Mouse (Mus musculus) neural tube, embryonic 13.5 days (tissue): ENCODE results near the gene Dmrt3. TPM values are rescaled to one million over a fixed set of nuclear protein-coding genes. Genes with fewer than 3 reads are reported as not detected.

Experiments used
- ATAC-seq: fragments of 200-750 bp; cut with Nextera tagmentation; 2 replicates; pipeline ENCODE4 v1.8.0; 2017; ENCODE audit warnings: low read depth, mild to moderate bottlenecking, moderate TSS enrichment, moderate library complexity
- H3K27ac ChIP-seq: fragments of 300-500 bp; sonication (generic); replicated peaks from 2 replicates; pipeline ENCODE4 v1.5.1; 2015; ENCODE audit warnings: moderate library complexity, mild to moderate bottlenecking, inconsistent platforms
- H3K27me3 ChIP-seq: fragments of 300-500 bp; sonication (generic); 2 replicates; pipeline ENCODE4 v1.6.1; 2015; ENCODE audit warnings: mild to moderate bottlenecking, inconsistent platforms
- H3K36me3 ChIP-seq: fragments of 300-500 bp; sonication (generic); 2 replicates; pipeline ENCODE4 v1.6.1; 2015; ENCODE audit warnings: mild to moderate bottlenecking, inconsistent platforms
- H3K4me1 ChIP-seq: fragments of 300-500 bp; sonication (generic); replicated peaks from 2 replicates; pipeline ENCODE4 v1.6.1; 2015; ENCODE audit warnings: inconsistent platforms
- H3K4me2 ChIP-seq: fragments of 300-500 bp; sonication (generic); 2 replicates; pipeline ENCODE4 v1.6.1; 2015; ENCODE audit warnings: inconsistent platforms, mild to moderate bottlenecking, moderate library complexity
- H3K4me3 ChIP-seq: fragments of 300-500 bp; sonication (generic); 2 replicates; pipeline ENCODE4 v1.5.1; 2015; ENCODE audit warnings: mild to moderate bottlenecking, inconsistent platforms
- H3K9ac ChIP-seq: fragments of 300-500 bp; sonication (generic); 2 replicates; pipeline ENCODE4 v1.6.1; 2015; ENCODE audit warnings: moderate library complexity, mild to moderate bottlenecking, inconsistent platforms
- H3K9me3 ChIP-seq: fragments of 300-500 bp; sonication (generic); 2 replicates; pipeline ENCODE4 v1.6.1; 2016; ENCODE audit warnings: inconsistent platforms
- WGBS: fragments of 180-500 bp; shearing (Covaris S2); methylation state at CpG from one replicate; pipeline ENCODE4 v1.1.7; 2015; 5-methylcytosine and 5-hydroxymethylcytosine counted together
- polyA plus RNA-seq: library from polyadenylated mRNA; unstranded; fragments of >200 nt; fragmentation: Nextera tagmentation; extraction: Ambion mirVana; gene quantifications from 2 replicates; pipeline ENCODE4 v1.2.1, GENCODE M21; 2015

Dmrt3 gene
- 2.0 and 2.7 TPM in 2 replicates for polyA plus RNA-seq

- WGBS: under 1% methylated on average over 26 of the region's 29 CpGs
- H3K4me3 ChIP-seq: peak within 1 kb of the TSS; percentile 23
- peak; percentile 45; the same call in 1 of the 2 replicates for ATAC-seq
- H3K9ac ChIP-seq: no peak within 1 kb of the TSS
- peaks cover 100% of the 10 kb centered on the region for H3K27me3 ChIP-seq
- peaks cover 24% of the 10 kb centered on the region for H3K4me1 ChIP-seq
- H3K9me3 ChIP-seq: no peaks in the 10 kb centered on the region
- H3K27ac ChIP-seq: no peak within 1 kb of the TSS; the same call in 1 of the 2 replicates
- no peaks in the 10 kb centered on the region for H3K36me3 ChIP-seq
- peak within 1 kb of the TSS; percentile 41 for H3K4me2 ChIP-seq
Measured at GRCm38 (mm10) chr19:25610015-25610410, at the start of gene Dmrt3. TSS of gene Dmrt3 (plus strand) at chr19:25610301.

- Histone ChIP-seq H3K9ac (no peak overlapping the region), H3K36me3 (no peaks in the 10 kb centered on the region), H3K27me3 (peaks cover 33% of the 10 kb centered on the region), H3K9me3 (no peaks in the 10 kb centered on the region), H3K4me1 (no peaks in the 10 kb centered on the region), H3K27ac (no peak overlapping the region), H3K4me2 (no peak overlapping the region), H3K4me3 (no peak overlapping the region)
- WGBS: 58% methylated on average over 12 of the region's 12 CpGs
- no peak for ATAC-seq
Measured at GRCm38 (mm10) chr19:25564430-25564829, 45.7 kb upstream of the Dmrt3 start.

GRCm38 (mm10) chr19:25569778-25570177, 40.3 kb upstream of the Dmrt3 start:
- 90% methylated on average over 7 of the region's 7 CpGs for WGBS
- Histone ChIP-seq H3K9me3 (no peaks in the 10 kb centered on the region), H3K27ac (no peak overlapping the region), H3K9ac (no peak overlapping the region), H3K27me3 (peaks cover 60% of the 10 kb centered on the region), H3K4me2 (no peak overlapping the region), H3K4me3 (no peak overlapping the region), H3K4me1 (peaks cover 6% of the 10 kb centered on the region; the same call in 1 of the 2 replicates), H3K36me3 (no peaks in the 10 kb centered on the region)
- no peak for ATAC-seq

GRCm38 (mm10) chr19:25574431-25574830, 35.7 kb upstream of the Dmrt3 start:
- H3K9me3 ChIP-seq: no peaks in the 10 kb centered on the region
- no peak for ATAC-seq
- H3K36me3 ChIP-seq: no peaks in the 10 kb centered on the region
- no peak overlapping the region for H3K9ac ChIP-seq
- 51% methylated on average over 10 of the region's 10 CpGs for WGBS
- peaks cover 73% of the 10 kb centered on the region for H3K27me3 ChIP-seq
- peaks cover 15% of the 10 kb centered on the region; the same call in 1 of the 2 replicates for H3K4me1 ChIP-seq
- no peak overlapping the region for H3K27ac ChIP-seq
- no peak overlapping the region for H3K4me2 ChIP-seq
- no peak overlapping the region for H3K4me3 ChIP-seq

- WGBS: 8% methylated on average over 17 of the region's 17 CpGs
- peaks cover 68% of the 10 kb centered on the region for H3K27me3 ChIP-seq
- no peak overlapping the region for H3K4me3 ChIP-seq
- H3K9me3 ChIP-seq: no peaks in the 10 kb centered on the region
- no peak overlapping the region for H3K27ac ChIP-seq
- peaks cover 15% of the 10 kb centered on the region; the same call in 1 of the 2 replicates for H3K4me1 ChIP-seq
- no peaks in the 10 kb centered on the region for H3K36me3 ChIP-seq
- peak overlapping the region; percentile 15 for H3K4me2 ChIP-seq
- peak; percentile 47; the same call in 1 of the 2 replicates for ATAC-seq
- 0 out of 2 replicates have a peak overlapping the region, but pooled peaks have one; percentile 9 for H3K9ac ChIP-seq
Measured at GRCm38 (mm10) chr19:25574981-25575814, 34.9 kb upstream of the Dmrt3 start.

- H3K9ac ChIP-seq: no peak overlapping the region
- 96% methylated on average over 2 of the region's 2 CpGs for WGBS
- H3K4me1 ChIP-seq: peaks cover 15% of the 10 kb centered on the region; the same call in 1 of the 2 replicates
- H3K4me3 ChIP-seq: no peak overlapping the region
- peaks cover 50% of the 10 kb centered on the region for H3K27me3 ChIP-seq
- no peak for ATAC-seq
- no peaks in the 10 kb centered on the region for H3K9me3 ChIP-seq
- no peaks in the 10 kb centered on the region for H3K36me3 ChIP-seq
- H3K27ac ChIP-seq: no peak overlapping the region
- H3K4me2 ChIP-seq: no peak overlapping the region
Measured at GRCm38 (mm10) chr19:25578358-25578757, 31.7 kb upstream of the Dmrt3 start.

GRCm38 (mm10) chr19:25579440-25579839, 30.7 kb upstream of the Dmrt3 start:
- Histone ChIP-seq H3K4me2 (no peak overlapping the region), H3K4me3 (no peak overlapping the region), H3K27ac (no peak overlapping the region), H3K36me3 (no peaks in the 10 kb centered on the region), H3K27me3 (peaks cover 46% of the 10 kb centered on the region), H3K4me1 (peaks cover 13% of the 10 kb centered on the region; the same call in 1 of the 2 replicates), H3K9me3 (no peaks in the 10 kb centered on the region), H3K9ac (no peak overlapping the region)
- no peak for ATAC-seq
- 92% methylated on average over 2 of the region's 2 CpGs for WGBS

- Histone ChIP-seq H3K9me3 (no peaks in the 10 kb centered on the region), H3K4me2 (no peak overlapping the region), H3K4me1 (no peaks in the 10 kb centered on the region), H3K4me3 (no peak overlapping the region), H3K27me3 (peaks cover 91% of the 10 kb centered on the region), H3K27ac (no peak overlapping the region), H3K36me3 (no peaks in the 10 kb centered on the region), H3K9ac (no peak overlapping the region)
- 67% methylated on average over 3 of the region's 3 CpGs for WGBS
- no peak for ATAC-seq
Measured at GRCm38 (mm10) chr19:25597717-25598232, 12.3 kb upstream of the Dmrt3 start.

- H3K4me3 ChIP-seq: no peak overlapping the region
- no peak overlapping the region for H3K4me2 ChIP-seq
- no peak overlapping the region for H3K27ac ChIP-seq
- H3K36me3 ChIP-seq: no peaks in the 10 kb centered on the region
- no peaks in the 10 kb centered on the region for H3K9me3 ChIP-seq
- peaks cover 90% of the 10 kb centered on the region for H3K27me3 ChIP-seq
- WGBS: 30% methylated on average over 4 of the region's 4 CpGs
- H3K4me1 ChIP-seq: no peaks in the 10 kb centered on the region
- no peak overlapping the region for H3K9ac ChIP-seq
- no peak for ATAC-seq
Measured at GRCm38 (mm10) chr19:25598626-25599025, 11.5 kb upstream of the Dmrt3 start.

GRCm38 (mm10) chr19:25601966-25602365, 8.1 kb upstream of the Dmrt3 start:
- no peak overlapping the region for H3K27ac ChIP-seq
- no peak overlapping the region for H3K4me2 ChIP-seq
- ATAC-seq: no peak
- H3K4me1 ChIP-seq: peaks cover 14% of the 10 kb centered on the region
- no peaks in the 10 kb centered on the region for H3K36me3 ChIP-seq
- no peak overlapping the region for H3K9ac ChIP-seq
- WGBS: 4% methylated on average over 8 of the region's 8 CpGs
- peaks cover 98% of the 10 kb centered on the region for H3K27me3 ChIP-seq
- no peaks in the 10 kb centered on the region for H3K9me3 ChIP-seq
- no peak overlapping the region for H3K4me3 ChIP-seq

- under 1% methylated on average over 21 of the region's 21 CpGs for WGBS
- Histone ChIP-seq H3K4me3 (no peak overlapping the region), H3K27me3 (peaks cover 99% of the 10 kb centered on the region), H3K9me3 (no peaks in the 10 kb centered on the region), H3K9ac (no peak overlapping the region), H3K4me1 (peaks cover 28% of the 10 kb centered on the region), H3K36me3 (no peaks in the 10 kb centered on the region), H3K4me2 (no peak overlapping the region), H3K27ac (no peak overlapping the region)
- ATAC-seq: no peak
Measured at GRCm38 (mm10) chr19:25607461-25608205, 2.5 kb upstream of the Dmrt3 start.

- under 1% methylated on average over 7 of the region's 7 CpGs for whole genome bisulfite sequencing
- no peak overlapping the region for H3K4me2 ChIP-seq
- H3K4me3 ChIP-seq: no peak overlapping the region
- peaks cover 28% of the 10 kb centered on the region for H3K4me1 ChIP-seq
- no peak overlapping the region for H3K9ac ChIP-seq
- H3K9me3 ChIP-seq: no peaks in the 10 kb centered on the region
- H3K27ac ChIP-seq: no peak overlapping the region
- peaks cover 100% of the 10 kb centered on the region for H3K27me3 ChIP-seq
- ATAC-seq: no peak
- H3K36me3 ChIP-seq: no peaks in the 10 kb centered on the region
Measured at GRCm38 (mm10) chr19:25608206-25608580, 1.9 kb upstream of the Dmrt3 start.
